Mouse (Mus musculus) brown adipose tissue, adult 24 weeks (tissue): ENCODE measurements around the gene Arhgap31. TPM values are rescaled to one million over a fixed set of nuclear protein-coding genes. Genes with fewer than 3 reads are reported as not detected.

Experiments
- H3K27ac ChIP-seq: fragments of 200-500 bp; replicated peaks from 2 replicates; pipeline ENCODE4 v1.5.1; 2012; ENCODE audit warnings: low read depth, mild to moderate bottlenecking, low read length
- H3K4me1 ChIP-seq: fragments of 200-500 bp; 2 replicates; pipeline ENCODE4 v1.6.1; 2012; ENCODE audit warnings: low read length, mixed read lengths; ENCODE audit not compliant: control insufficient read depth, insufficient read depth, insufficient read length
- H3K4me3 ChIP-seq: fragments of 200-500 bp; 2 replicates; pipeline ENCODE4 v1.5.1; 2012; ENCODE audit warnings: low read depth, mild to moderate bottlenecking, low read length, moderate library complexity; ENCODE audit not compliant: insufficient read depth
- polyA plus RNA-seq: library from polyadenylated mRNA; stranded (reverse); fragments of >200 nt; gene quantifications from 2 replicates; pipeline ENCODE4 v1.2.4, GENCODE M21; 2012; ENCODE audit not compliant: missing spikeins, insufficient read depth, insufficient read length

The Arhgap31 gene
- polyA plus RNA-seq, 1 experiment: 7.5 TPM

GRCm38 (mm10) chr16:38555988-38556387 is 157.1 kb downstream of the Arhgap31 start:
- no peak overlapping the region for H3K27ac ChIP-seq
- H3K4me1 ChIP-seq: no peaks in the 10 kb centered on the region
- H3K4me3 ChIP-seq: no peak overlapping the region

GRCm38 (mm10) chr16:38549479-38550396 is 163.3 kb downstream of the Arhgap31 start, which contains the start of gene Poglut1:
Gene Poglut1 (minus strand): TSS chr16:38550258.
- Histone ChIP-seq H3K4me3 (peak within 1 kb of the TSS; percentile 81), H3K4me1 (peaks cover 3% of the 10 kb centered on the region; the same call in 1 of the 2 replicates), H3K27ac (no peak within 1 kb of the TSS)

Other genes with a start within 250 kb of the Arhgap31 start
- gene Timmdc1, start 190.6 kb downstream of the Arhgap31 start, polyA plus RNA-seq: 43.1 and 49.2 TPM in 2 replicates
- 10.1 and 14.5 TPM in 2 replicates for gene Poglut1, start 163.0 kb downstream of the Arhgap31 start, polyA plus RNA-seq
- 24.1 and 30.9 TPM in 2 replicates for gene Tmem39a, start 154.6 kb downstream of the Arhgap31 start, polyA plus RNA-seq
- 2.4 and 3.5 TPM in 2 replicates for gene B4galt4, start 29.0 kb upstream of the Arhgap31 start, polyA plus RNA-seq
- not detected in 2 replicates for gene Upk1b, start 87.1 kb upstream of the Arhgap31 start, polyA plus RNA-seq
- not detected in 2 replicates for gene 4930435E12Rik, start 115.5 kb upstream of the Arhgap31 start, polyA plus RNA-seq
- gene Igsf11, start 179.4 kb upstream of the Arhgap31 start, polyA plus RNA-seq: 0.28 and 0.54 TPM in 2 replicates